Mouse (Mus musculus) liver, embryonic 13.5 days (tissue): Measurements from ENCODE around the gene Lrrc47. TPM values are rescaled to one million over a fixed set of nuclear protein-coding genes. Genes with fewer than 3 reads are reported as not detected.

Experiments
- ATAC-seq: fragments of 200-750 bp; cut with Nextera tagmentation; 2 replicates; pipeline ENCODE4 v1.8.0; 2017; ENCODE audit warnings: low read depth, mild to moderate bottlenecking, moderate number of reproducible peaks, moderate library complexity
- DNase-seq: peaks from one replicate; pipeline ENCODE4 v3.0.0; 2022
- H3K27ac ChIP-seq: fragments of 300-500 bp; sonication (generic); 2 replicates; pipeline ENCODE4 v1.5.1; 2015; ENCODE audit warnings: moderate library complexity, mild to moderate bottlenecking, inconsistent platforms
- H3K27me3 ChIP-seq: fragments of 300-500 bp; sonication (generic); 2 replicates; pipeline ENCODE4 v1.6.1; 2015; ENCODE audit warnings: mild to moderate bottlenecking, inconsistent platforms
- H3K36me3 ChIP-seq: fragments of 300-500 bp; sonication (generic); 2 replicates; pipeline ENCODE4 v1.6.1; 2015; ENCODE audit warnings: mild to moderate bottlenecking, inconsistent platforms
- H3K4me1 ChIP-seq: fragments of 300-500 bp; sonication (generic); replicated peaks from 2 replicates; pipeline ENCODE4 v1.6.1; 2015; ENCODE audit warnings: inconsistent platforms
- H3K4me2 ChIP-seq: fragments of 300-500 bp; sonication (generic); 2 replicates; pipeline ENCODE4 v1.6.1; 2015; ENCODE audit warnings: inconsistent platforms, mild to moderate bottlenecking, moderate library complexity
- H3K4me3 ChIP-seq: fragments of 300-500 bp; sonication (generic); replicated peaks from 2 replicates; pipeline ENCODE4 v1.5.1; 2015; ENCODE audit warnings: mild to moderate bottlenecking, inconsistent platforms
- H3K9ac ChIP-seq: fragments of 300-500 bp; sonication (generic); 2 replicates; pipeline ENCODE4 v1.6.1; 2015; ENCODE audit warnings: mild to moderate bottlenecking, inconsistent platforms
- H3K9me3 ChIP-seq: fragments of 300-500 bp; sonication (generic); replicated peaks from 2 replicates; pipeline ENCODE4 v1.6.1; 2016; ENCODE audit warnings: inconsistent platforms
- WGBS: fragments of 180-500 bp; shearing (Covaris S2); methylation state at CpG from one replicate; pipeline ENCODE4 v1.1.7; 2015; ENCODE audit not compliant: insufficient replicate concordance; 5-methylcytosine and 5-hydroxymethylcytosine counted together
- polyA plus RNA-seq: library from polyadenylated mRNA; unstranded; fragments of >200 nt; fragmentation: Nextera tagmentation; extraction: Ambion mirVana; gene quantifications from 2 replicates; pipeline ENCODE4 v1.2.1, GENCODE M21; 2015

Lrrc47 gene
- polyA plus RNA-seq, result 19.1 and 20.3 TPM in 2 replicates

DNA sequence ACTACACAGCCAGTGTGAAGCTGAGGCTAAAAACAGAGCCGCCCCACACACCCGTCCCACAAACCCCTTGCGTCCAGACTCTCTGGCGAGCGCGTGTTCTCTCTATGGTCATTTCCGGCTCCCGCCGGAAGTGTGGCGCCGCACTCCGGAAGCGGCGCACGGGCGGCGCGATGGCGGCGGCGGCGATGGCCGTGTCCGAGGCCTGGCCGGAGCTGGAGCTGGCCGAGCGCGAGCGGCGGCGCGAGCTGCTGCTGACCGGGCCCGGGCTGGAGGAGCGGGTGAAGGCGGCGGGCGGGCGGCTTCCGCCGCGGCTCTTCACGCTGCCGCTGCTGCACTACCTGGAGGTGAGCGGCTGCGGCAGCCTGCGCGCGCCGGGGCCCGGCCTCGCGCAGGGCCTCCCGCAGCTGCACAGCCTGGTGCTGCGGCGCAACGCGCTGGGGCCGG, at the start of gene Lrrc47:
Gene Lrrc47 (plus strand): TSS at position 86 of the 444 bp plus-strand sequence.
- peak; percentile 71 for DNase-seq
- H3K9ac ChIP-seq, result peak within 1 kb of the TSS; percentile 97
- ATAC-seq, result peak; percentile 92
- peak within 1 kb of the TSS; percentile 100 for H3K4me3 ChIP-seq
- peak within 1 kb of the TSS; percentile 81 for H3K27ac ChIP-seq
- H3K27me3 ChIP-seq, result no peaks in the 10 kb centered on the region
- H3K4me2 ChIP-seq, result peak within 1 kb of the TSS; percentile 86
- H3K36me3 ChIP-seq, result peaks cover 40% of the 10 kb centered on the region
- H3K9me3 ChIP-seq, result no peaks in the 10 kb centered on the region
- peaks cover 40% of the 10 kb centered on the region for H3K4me1 ChIP-seq
- WGBS, result 0% methylated on average over 52 of the region's 59 CpGs

DNA sequence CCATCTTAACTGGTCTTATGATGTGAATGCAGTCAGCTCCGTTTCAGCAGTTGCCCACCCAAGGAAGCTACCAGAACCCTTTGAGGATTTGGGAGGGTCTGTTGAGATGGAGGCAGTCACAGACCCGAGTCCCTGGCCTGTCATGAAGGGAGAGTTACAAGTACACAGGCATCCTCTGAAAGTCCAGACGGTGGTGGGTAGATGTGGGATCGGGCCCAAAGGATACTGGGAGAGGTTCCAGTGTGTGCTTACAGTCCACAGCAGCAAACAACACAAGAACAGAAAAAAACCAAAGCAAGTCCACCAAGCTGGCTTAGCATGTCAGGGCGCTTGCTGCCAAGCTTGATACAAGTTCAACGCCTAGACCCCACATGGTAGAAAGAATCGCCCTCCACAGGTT, 48.9 kb upstream of the Lrrc47 start:
- Histone ChIP-seq H3K4me2 (no peak overlapping the region), H3K4me1 (peaks cover 14% of the 10 kb centered on the region), H3K9ac (no peak overlapping the region), H3K27ac (no peak overlapping the region), H3K9me3 (no peaks in the 10 kb centered on the region), H3K27me3 (no peaks in the 10 kb centered on the region), H3K36me3 (peaks cover 75% of the 10 kb centered on the region), H3K4me3 (no peak overlapping the region)
- no peak for DNase-seq
- WGBS, result 83% methylated on average over 7 of the region's 7 CpGs
- ATAC-seq, result no peak

DNA sequence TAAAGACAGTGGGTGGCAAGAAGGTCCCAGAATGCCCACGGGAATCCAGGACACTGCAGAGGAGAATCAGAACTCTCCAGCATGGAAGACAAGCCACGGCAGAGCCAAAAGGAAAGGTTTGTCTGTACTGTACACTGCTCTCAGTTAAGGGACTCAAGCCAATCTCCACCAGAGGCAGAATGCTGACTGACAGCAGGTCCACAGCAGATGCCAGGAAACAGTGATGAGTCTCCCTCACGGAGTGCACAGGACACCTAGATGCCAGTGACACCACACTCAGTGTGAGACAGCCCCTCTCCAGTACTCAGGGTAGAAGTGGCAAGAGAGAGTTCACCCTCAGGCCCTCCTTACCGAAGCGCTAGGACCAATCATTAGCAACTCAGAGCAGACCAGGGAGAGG, 44.9 kb upstream of the Lrrc47 start:
- Histone ChIP-seq H3K36me3 (peaks cover 89% of the 10 kb centered on the region), H3K27ac (no peak overlapping the region), H3K4me1 (no peaks in the 10 kb centered on the region), H3K9me3 (no peaks in the 10 kb centered on the region), H3K27me3 (no peaks in the 10 kb centered on the region), H3K4me2 (no peak overlapping the region), H3K9ac (no peak overlapping the region), H3K4me3 (no peak overlapping the region)
- 73% methylated on average over 5 of the region's 5 CpGs for WGBS
- DNase-seq (no peak), ATAC-seq (no peak)

DNA sequence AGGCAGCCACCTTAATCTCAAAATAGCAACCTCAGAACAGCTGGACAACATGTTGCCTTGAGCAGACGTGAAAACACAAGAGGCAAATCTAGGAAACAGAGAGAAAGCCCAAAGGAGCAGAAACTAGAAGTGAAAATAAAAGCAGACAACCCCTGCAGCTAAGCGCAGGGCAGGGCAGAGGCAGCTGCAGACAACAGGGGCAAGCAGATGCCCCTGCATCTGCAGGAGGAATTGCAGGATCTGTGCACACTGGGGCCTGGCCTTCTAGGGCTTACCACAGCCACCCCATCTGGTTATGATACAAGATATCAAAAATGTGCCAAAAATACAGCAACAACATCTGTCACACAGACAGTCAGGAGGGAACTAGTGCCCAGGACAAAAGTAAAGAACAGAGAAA, 44.0 kb upstream of the Lrrc47 start:
- Histone ChIP-seq H3K27ac (no peak overlapping the region), H3K27me3 (no peaks in the 10 kb centered on the region), H3K9ac (no peak overlapping the region), H3K4me1 (no peaks in the 10 kb centered on the region), H3K4me2 (no peak overlapping the region), H3K4me3 (no peak overlapping the region), H3K36me3 (peaks cover 83% of the 10 kb centered on the region), H3K9me3 (no peaks in the 10 kb centered on the region)
- no peak for DNase-seq
- no peak for ATAC-seq
- WGBS, result 75% methylated on average over 2 of the region's 2 CpGs

- ATAC-seq (no peak), DNase-seq (no peak)
- H3K36me3 ChIP-seq, result peaks cover 79% of the 10 kb centered on the region
- no peak overlapping the region for H3K4me3 ChIP-seq
- no peaks in the 10 kb centered on the region for H3K27me3 ChIP-seq
- H3K9me3 ChIP-seq, result no peaks in the 10 kb centered on the region
- H3K27ac ChIP-seq, result no peak overlapping the region
- peaks cover 3% of the 10 kb centered on the region for H3K4me1 ChIP-seq
- 89% methylated on average over 2 of the region's 2 CpGs for WGBS
- no peak overlapping the region for H3K9ac ChIP-seq
- H3K4me2 ChIP-seq, result no peak overlapping the region
These were observed 43.5 kb upstream of the Lrrc47 start for GRCm38 (mm10) chr4:153968063-153968462.

GRCm38 (mm10) chr4:153974431-153975291, 36.9 kb upstream of the Lrrc47 start, which contains the start of the genes Dffb and Cep104:
Gene Dffb, minus strand, starts transcription at chr4:153975126.
Gene Cep104, plus strand, starts transcription at chr4:153975194.
- ATAC-seq (peak; percentile 96), DNase-seq (peak; percentile 86)
- H3K27ac ChIP-seq, result peak within 1 kb of the TSS; percentile 65
- under 1% methylated on average over 68 of the region's 68 CpGs for WGBS
- no peaks in the 10 kb centered on the region for H3K27me3 ChIP-seq
- peak within 1 kb of the TSS; percentile 89 for H3K9ac ChIP-seq
- H3K4me2 ChIP-seq, result peak within 1 kb of the TSS; percentile 84
- H3K36me3 ChIP-seq, result peaks cover 36% of the 10 kb centered on the region
- H3K9me3 ChIP-seq, result no peaks in the 10 kb centered on the region
- H3K4me1 ChIP-seq, result peaks cover 42% of the 10 kb centered on the region
- peak within 1 kb of the TSS; percentile 82 for H3K4me3 ChIP-seq

DNA sequence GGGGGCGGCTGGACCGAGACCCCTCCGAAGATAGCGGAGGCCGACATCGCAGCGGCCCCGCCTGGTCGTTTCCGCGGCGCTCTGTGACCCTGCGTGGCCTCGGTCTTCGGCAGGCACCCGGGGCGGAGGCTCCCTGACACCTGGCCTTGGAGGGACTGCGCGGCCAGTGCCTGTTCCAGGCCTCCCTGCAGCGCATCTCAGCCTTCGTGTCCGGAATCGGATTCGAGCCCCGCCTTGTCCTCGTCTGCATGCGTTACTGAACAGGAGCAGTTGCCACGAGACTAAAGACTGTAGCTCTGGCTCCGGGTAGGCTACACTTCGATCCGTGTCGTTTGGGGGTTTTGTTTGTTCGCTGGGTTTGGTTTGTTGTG, 36.3 kb upstream of the Lrrc47 start:
- ATAC-seq, result peak; percentile 76
- Histone ChIP-seq H3K9ac (peak overlapping the region; percentile 89), H3K36me3 (peaks cover 36% of the 10 kb centered on the region), H3K4me1 (peaks cover 42% of the 10 kb centered on the region), H3K27me3 (no peaks in the 10 kb centered on the region), H3K4me3 (peak overlapping the region; percentile 82), H3K27ac (peak overlapping the region; percentile 63; the same call in 1 of the 2 replicates), H3K9me3 (no peaks in the 10 kb centered on the region), H3K4me2 (peak overlapping the region; percentile 84)
- under 1% methylated on average over 33 of the region's 33 CpGs for WGBS
- no peak for DNase-seq

GRCm38 (mm10) chr4:153975768-153976167, 35.8 kb upstream of the Lrrc47 start:
- WGBS, result 30% methylated on average over 6 of the region's 6 CpGs
- H3K27ac ChIP-seq, result no peak overlapping the region

DNA sequence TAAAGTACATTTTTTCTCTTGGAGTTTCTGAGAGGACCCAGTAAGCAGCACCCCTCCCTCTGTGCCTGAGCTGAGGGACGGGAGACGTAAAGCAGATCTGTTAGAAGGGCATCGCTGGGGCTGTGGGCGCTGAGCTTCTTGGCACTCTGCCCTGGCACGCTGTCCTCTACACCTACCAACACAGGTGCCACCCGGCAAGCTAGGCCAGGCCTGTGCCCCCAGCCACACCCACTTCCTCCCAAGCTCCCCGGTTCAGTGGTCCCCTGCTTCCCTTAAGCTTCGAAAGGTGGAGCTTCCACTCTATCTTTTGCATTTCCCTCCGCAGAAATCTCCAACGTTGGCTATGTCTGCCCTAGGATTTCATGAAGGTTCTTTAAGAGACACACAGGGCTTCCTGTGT, 32.3 kb upstream of the Lrrc47 start:
- ATAC-seq (no peak), DNase-seq (no peak)
- Histone ChIP-seq H3K4me1 (peaks cover 28% of the 10 kb centered on the region), H3K27me3 (no peaks in the 10 kb centered on the region), H3K4me3 (no peak overlapping the region), H3K9ac (no peak overlapping the region), H3K36me3 (peaks cover 55% of the 10 kb centered on the region), H3K9me3 (no peaks in the 10 kb centered on the region), H3K4me2 (no peak overlapping the region), H3K27ac (no peak overlapping the region)
- 78% methylated on average over 10 of the region's 10 CpGs for WGBS

More at GRCm38 (mm10) chr4:153975768-153976167, 35.8 kb upstream of the Lrrc47 start:
- H3K9ac ChIP-seq, result peak overlapping the region; percentile 89
- H3K4me2 ChIP-seq, result peak overlapping the region; percentile 84
- ATAC-seq (no peak), DNase-seq (no peak)
- H3K27me3 ChIP-seq, result no peaks in the 10 kb centered on the region
- no peaks in the 10 kb centered on the region for H3K9me3 ChIP-seq
- H3K4me3 ChIP-seq, result peak overlapping the region; percentile 82
- H3K36me3 ChIP-seq, result peaks cover 36% of the 10 kb centered on the region
- H3K4me1 ChIP-seq, result peaks cover 42% of the 10 kb centered on the region

GRCm38 (mm10) chr4:153980470-153980869, 31.1 kb upstream of the Lrrc47 start:
- no peak for DNase-seq
- Histone ChIP-seq H3K36me3 (peaks cover 67% of the 10 kb centered on the region), H3K9ac (no peak overlapping the region), H3K4me2 (no peak overlapping the region), H3K27ac (no peak overlapping the region), H3K27me3 (no peaks in the 10 kb centered on the region), H3K9me3 (no peaks in the 10 kb centered on the region), H3K4me1 (peaks cover 23% of the 10 kb centered on the region), H3K4me3 (no peak overlapping the region)
- no peak for ATAC-seq
- WGBS, result 84% methylated on average over 11 of the region's 11 CpGs

GRCm38 (mm10) chr4:153992715-153993114, 18.8 kb upstream of the Lrrc47 start:
- WGBS, result 83% methylated on average over 10 of the region's 10 CpGs
- H3K4me2 ChIP-seq, result no peak overlapping the region
- DNase-seq (no peak), ATAC-seq (no peak)
- no peaks in the 10 kb centered on the region for H3K4me1 ChIP-seq
- peaks cover 86% of the 10 kb centered on the region for H3K36me3 ChIP-seq
- no peak overlapping the region for H3K9ac ChIP-seq
- H3K4me3 ChIP-seq, result no peak overlapping the region
- no peak overlapping the region for H3K27ac ChIP-seq
- no peaks in the 10 kb centered on the region for H3K27me3 ChIP-seq
- no peaks in the 10 kb centered on the region for H3K9me3 ChIP-seq
